Mouse (Mus musculus) liver, adult (tissue): ENCODE results near the gene Nr1h4.

Experiments
- GATA4 ChIP-seq: IDR thresholded peaks from 2 replicates; pipeline ENCODE4 v1.6.1; 2014; ENCODE audit warnings: mild to moderate bottlenecking, low read length; ENCODE audit not compliant: insufficient replicate concordance

The Nr1h4 gene

GRCm38 (mm10) chr10:89491321-89491720, 42.1 kb downstream of the Nr1h4 start:
- TF ChIP-seq GATA4, result no peak

- TF ChIP-seq GATA4, result no peak
Measured at GRCm38 (mm10) chr10:89490250-89490649, 43.1 kb downstream of the Nr1h4 start.

- no peak for TF ChIP-seq GATA4
Measured at GRCm38 (mm10) chr10:89489459-89489858, 43.9 kb downstream of the Nr1h4 start.

GRCm38 (mm10) chr10:89486995-89487742, 46.2 kb downstream of the Nr1h4 start:
- TF ChIP-seq GATA4, result no peak

- TF ChIP-seq GATA4, result no peak
Measured at GRCm38 (mm10) chr10:89484907-89485306, 48.5 kb downstream of the Nr1h4 start.

- no peak for TF ChIP-seq GATA4
Measured at GRCm38 (mm10) chr10:89483812-89484602, 49.4 kb downstream of the Nr1h4 start.

- no peak for TF ChIP-seq GATA4
Measured at GRCm38 (mm10) chr10:89483113-89483512, 50.3 kb downstream of the Nr1h4 start.

- no peak for TF ChIP-seq GATA4
Measured at GRCm38 (mm10) chr10:89482142-89482681, 51.2 kb downstream of the Nr1h4 start.

- TF ChIP-seq GATA4, result no peak
Measured at GRCm38 (mm10) chr10:89481638-89482037, 51.7 kb downstream of the Nr1h4 start.

GRCm38 (mm10) chr10:89478766-89479165, 54.6 kb downstream of the Nr1h4 start:
- no peak for TF ChIP-seq GATA4

- TF ChIP-seq GATA4, result peak; percentile 44; the same call in 1 of the 2 replicates
Measured at GRCm38 (mm10) chr10:89470596-89471353, 62.6 kb downstream of the Nr1h4 start.

GRCm38 (mm10) chr10:89464760-89465405, 68.5 kb downstream of the Nr1h4 start:
- no peak for TF ChIP-seq GATA4

GRCm38 (mm10) chr10:89462890-89463289, 70.5 kb downstream of the Nr1h4 start:
- TF ChIP-seq GATA4, result no peak

- TF ChIP-seq GATA4, result no peak
Measured at GRCm38 (mm10) chr10:89461856-89462507, 71.4 kb downstream of the Nr1h4 start.
